Comparison of ENCODE assay signal across 13 mouse cellular contexts in genomic region chrX:142848032-142848431, GRCm38 (mm10).
"Had no signal": no experiment of that assay in that cellular context is flagged by ENCODE, and none has a peak within 500 bp of the region (broad histone marks: within the 10 kb centered on the region; RNA-seq: fewer than 3 reads in every experiment).

No protein-coding gene starts in this region.

- DNase-seq: gastrocnemius, postnatal 14 days; gastrocnemius, postnatal 36 days; heart, adult 2 months; heart, postnatal 14 days; heart, postnatal 36 days; kidney, adult 11 months; kidney, adult 2 months; kidney, adult 9 months; kidney, postnatal 14 days; kidney, postnatal 36 days; layer of hippocampus, adult 9-11 months; layer of hippocampus, postnatal 36 days; left cerebral cortex, postnatal 4 days had no signal
